Mouse (Mus musculus) liver, embryonic 12.5 days (tissue): Measurements from ENCODE around the gene Slc12a8. TPM values are rescaled to one million over a fixed set of nuclear protein-coding genes. Genes with fewer than 3 reads are reported as not detected.

ENCODE experiments used
- ATAC-seq: fragments of 200-750 bp; cut with Nextera tagmentation; 2 replicates; pipeline ENCODE4 v1.8.0; 2017; ENCODE audit warnings: moderate number of reproducible peaks, mild to moderate bottlenecking, moderate library complexity
- H3K27ac ChIP-seq: fragments of 300-500 bp; sonication (generic); 2 replicates; pipeline ENCODE4 v1.5.1; 2016; ENCODE audit warnings: mild to moderate bottlenecking
- H3K27me3 ChIP-seq: fragments of 300-500 bp; sonication (generic); replicated peaks from 2 replicates; pipeline ENCODE4 v1.6.1; 2016; ENCODE audit warnings: mild to moderate bottlenecking, moderate library complexity
- H3K36me3 ChIP-seq: fragments of 300-500 bp; sonication (generic); 2 replicates; pipeline ENCODE4 v1.6.1; 2016; ENCODE audit warnings: mild to moderate bottlenecking, moderate library complexity
- H3K4me1 ChIP-seq: fragments of 300-500 bp; sonication (generic); 2 replicates; pipeline ENCODE4 v1.6.1; 2016
- H3K4me2 ChIP-seq: fragments of 300-500 bp; sonication (generic); 2 replicates; pipeline ENCODE4 v1.6.1; 2016; ENCODE audit warnings: mild to moderate bottlenecking, moderate library complexity
- H3K4me3 ChIP-seq: fragments of 300-500 bp; sonication (generic); 2 replicates; pipeline ENCODE4 v1.5.1; 2016; ENCODE audit warnings: mild to moderate bottlenecking, moderate library complexity
- H3K9ac ChIP-seq: fragments of 300-500 bp; sonication (generic); 2 replicates; pipeline ENCODE4 v1.6.1; 2016; ENCODE audit warnings: mild to moderate bottlenecking, moderate library complexity
- H3K9me3 ChIP-seq: fragments of 300-500 bp; sonication (generic); replicated peaks from 2 replicates; pipeline ENCODE4 v1.6.1; 2016; ENCODE audit warnings: mild to moderate bottlenecking, moderate library complexity
- WGBS: fragments of 180-500 bp; shearing (Covaris S2); methylation state at CpG from one replicate; pipeline ENCODE4 v1.1.7; 2016; ENCODE audit not compliant: insufficient replicate concordance; 5-methylcytosine and 5-hydroxymethylcytosine counted together
- polyA plus RNA-seq: library from polyadenylated mRNA; unstranded; fragments of >200 nt; fragmentation: Nextera tagmentation; extraction: Ambion mirVana; gene quantifications from 2 replicates; pipeline ENCODE4 v1.2.1, GENCODE M21; 2016

The Slc12a8 gene
- polyA plus RNA-seq, 1 experiment from 2014 or later = 0.08 TPM

- ATAC-seq = no peak
- 66% methylated on average over 6 of the region's 6 CpGs for WGBS
- no peak overlapping the region for H3K9ac ChIP-seq
These were observed 58.6 kb downstream of the Slc12a8 start for GRCm38 (mm10) chr16:33575728-33576127.

GRCm38 (mm10) chr16:33576271-33577189 is 59.4 kb downstream of the Slc12a8 start:
- no peaks in the 10 kb centered on the region for H3K9me3 ChIP-seq
- 65% methylated on average over 36 of the region's 36 CpGs for WGBS
- H3K27me3 ChIP-seq = peaks cover 1% of the 10 kb centered on the region; the same call in 1 of the 2 replicates
- no peak overlapping the region for H3K9ac ChIP-seq
- no peak overlapping the region for H3K4me3 ChIP-seq
- H3K27ac ChIP-seq = no peak overlapping the region
- H3K4me2 ChIP-seq = no peak overlapping the region
- H3K4me1 ChIP-seq = no peaks in the 10 kb centered on the region
- ATAC-seq = no peak
- H3K36me3 ChIP-seq = no peaks in the 10 kb centered on the region

More at GRCm38 (mm10) chr16:33575728-33576127, 58.6 kb downstream of the Slc12a8 start:
- Histone ChIP-seq H3K27me3 (no peaks in the 10 kb centered on the region; the same call in 1 of the 2 replicates), H3K27ac (no peak overlapping the region), H3K4me2 (no peak overlapping the region), H3K4me1 (no peaks in the 10 kb centered on the region), H3K9me3 (no peaks in the 10 kb centered on the region), H3K36me3 (no peaks in the 10 kb centered on the region), H3K4me3 (no peak overlapping the region)

GRCm38 (mm10) chr16:33578462-33578861 is 61.3 kb downstream of the Slc12a8 start:
- Histone ChIP-seq H3K36me3 (no peaks in the 10 kb centered on the region), H3K4me1 (no peaks in the 10 kb centered on the region), H3K9me3 (no peaks in the 10 kb centered on the region), H3K4me3 (no peak overlapping the region), H3K27ac (no peak overlapping the region), H3K4me2 (no peak overlapping the region), H3K27me3 (peaks cover 17% of the 10 kb centered on the region), H3K9ac (no peak overlapping the region)
- no peak for ATAC-seq
- 52% methylated on average over 3 of the region's 3 CpGs for WGBS

- H3K4me1 ChIP-seq = peaks cover 12% of the 10 kb centered on the region; the same call in 1 of the 2 replicates
These were observed 63.2 kb downstream of the Slc12a8 start for GRCm38 (mm10) chr16:33580331-33580730.

GRCm38 (mm10) chr16:33580736-33581241 is 63.7 kb downstream of the Slc12a8 start:
- Histone ChIP-seq H3K4me2 (no peak overlapping the region), H3K9ac (no peak overlapping the region), H3K4me3 (no peak overlapping the region), H3K27ac (0 out of 2 replicates have a peak overlapping the region, but pooled peaks have one; percentile 31), H3K36me3 (no peaks in the 10 kb centered on the region), H3K27me3 (peaks cover 33% of the 10 kb centered on the region), H3K4me1 (peaks cover 12% of the 10 kb centered on the region; the same call in 1 of the 2 replicates), H3K9me3 (no peaks in the 10 kb centered on the region)
- ATAC-seq = peak; percentile 33; the same call in 1 of the 2 replicates

More at GRCm38 (mm10) chr16:33580331-33580730, 63.2 kb downstream of the Slc12a8 start:
- 54% methylated on average over 2 of the region's 2 CpGs for WGBS
- peaks cover 33% of the 10 kb centered on the region for H3K27me3 ChIP-seq
- H3K4me2 ChIP-seq = no peak overlapping the region
- H3K9me3 ChIP-seq = no peaks in the 10 kb centered on the region
- no peak overlapping the region for H3K9ac ChIP-seq
- ATAC-seq = no peak
- no peaks in the 10 kb centered on the region for H3K36me3 ChIP-seq
- no peak overlapping the region for H3K27ac ChIP-seq
- H3K4me3 ChIP-seq = no peak overlapping the region

- 40% methylated on average over 4 of the region's 4 CpGs for WGBS
These were observed 64.6 kb downstream of the Slc12a8 start for GRCm38 (mm10) chr16:33581661-33582099.

GRCm38 (mm10) chr16:33582495-33582894 is 65.4 kb downstream of the Slc12a8 start:
- no peaks in the 10 kb centered on the region for H3K36me3 ChIP-seq
- no peak for ATAC-seq
- H3K4me2 ChIP-seq = no peak overlapping the region
- peaks cover 33% of the 10 kb centered on the region for H3K27me3 ChIP-seq
- no peak overlapping the region for H3K27ac ChIP-seq
- no peak overlapping the region for H3K4me3 ChIP-seq
- H3K9ac ChIP-seq = no peak overlapping the region
- H3K9me3 ChIP-seq = no peaks in the 10 kb centered on the region
- 62% methylated on average over 8 of the region's 8 CpGs for WGBS
- peaks cover 12% of the 10 kb centered on the region; the same call in 1 of the 2 replicates for H3K4me1 ChIP-seq

More at GRCm38 (mm10) chr16:33581661-33582099, 64.6 kb downstream of the Slc12a8 start:
- Histone ChIP-seq H3K4me3 (no peak overlapping the region), H3K4me1 (peaks cover 12% of the 10 kb centered on the region; the same call in 1 of the 2 replicates), H3K9me3 (no peaks in the 10 kb centered on the region), H3K36me3 (no peaks in the 10 kb centered on the region), H3K27ac (no peak overlapping the region), H3K27me3 (peaks cover 33% of the 10 kb centered on the region), H3K4me2 (no peak overlapping the region), H3K9ac (no peak overlapping the region)
- no peak for ATAC-seq

- peak overlapping the region; percentile 51 for H3K4me2 ChIP-seq
- no peaks in the 10 kb centered on the region for H3K9me3 ChIP-seq
- ATAC-seq = no peak
- H3K27me3 ChIP-seq = peaks cover 33% of the 10 kb centered on the region
- no peak overlapping the region for H3K4me3 ChIP-seq
- H3K4me1 ChIP-seq = peaks cover 12% of the 10 kb centered on the region; the same call in 1 of the 2 replicates
- H3K36me3 ChIP-seq = no peaks in the 10 kb centered on the region
- H3K27ac ChIP-seq = peak overlapping the region; percentile 42; the same call in 1 of the 2 replicates
- no peak overlapping the region for H3K9ac ChIP-seq
- 23% methylated on average over 3 of the region's 3 CpGs for WGBS
These were observed 66.2 kb downstream of the Slc12a8 start for GRCm38 (mm10) chr16:33583333-33583732.

- WGBS = 8% methylated on average over 19 of the region's 19 CpGs
- Histone ChIP-seq H3K9ac (no peak overlapping the region), H3K4me1 (peaks cover 12% of the 10 kb centered on the region; the same call in 1 of the 2 replicates), H3K27me3 (peaks cover 33% of the 10 kb centered on the region), H3K4me2 (peak overlapping the region; percentile 51), H3K27ac (peak overlapping the region; percentile 42), H3K4me3 (peak overlapping the region; percentile 18), H3K9me3 (no peaks in the 10 kb centered on the region), H3K36me3 (no peaks in the 10 kb centered on the region)
- peak; percentile 42; the same call in 1 of the 2 replicates for ATAC-seq
These were observed 66.8 kb downstream of the Slc12a8 start for GRCm38 (mm10) chr16:33583881-33584454.

- no peaks in the 10 kb centered on the region for H3K36me3 ChIP-seq
- peak overlapping the region; percentile 18; the same call in 1 of the 2 replicates for H3K4me3 ChIP-seq
- no peaks in the 10 kb centered on the region for H3K9me3 ChIP-seq
- no peak for ATAC-seq
- H3K4me1 ChIP-seq = peaks cover 12% of the 10 kb centered on the region; the same call in 1 of the 2 replicates
- 18% methylated on average over 13 of the region's 13 CpGs for WGBS
- H3K9ac ChIP-seq = no peak overlapping the region
- H3K27me3 ChIP-seq = peaks cover 33% of the 10 kb centered on the region
- H3K27ac ChIP-seq = peak overlapping the region; percentile 42
- H3K4me2 ChIP-seq = peak overlapping the region; percentile 51
These were observed 67.4 kb downstream of the Slc12a8 start for GRCm38 (mm10) chr16:33584455-33585082.

- 33% methylated on average over 4 of the region's 4 CpGs for WGBS
- Histone ChIP-seq H3K36me3 (no peaks in the 10 kb centered on the region), H3K4me2 (no peak overlapping the region), H3K4me3 (no peak overlapping the region), H3K4me1 (peaks cover 12% of the 10 kb centered on the region; the same call in 1 of the 2 replicates), H3K9ac (no peak overlapping the region), H3K27ac (peak overlapping the region; percentile 42), H3K9me3 (no peaks in the 10 kb centered on the region), H3K27me3 (peaks cover 33% of the 10 kb centered on the region)
- no peak for ATAC-seq
These were observed 67.9 kb downstream of the Slc12a8 start for GRCm38 (mm10) chr16:33585083-33585460.
